Mouse (Mus musculus) lung, postnatal 25 days (tissue): ENCODE data around the gene Creb3l2.

Source experiments
- DNase-seq: peaks from one replicate; pipeline ENCODE4 v3.0.0; 2022; ENCODE audit warnings: low spot score

The Creb3l2 gene

GRCm38 (mm10) chr6:37325906-37326602 lies 115.9 kb downstream of the Creb3l2 start:
- DNase-seq = no peak

GRCm38 (mm10) chr6:37325076-37325475 lies 116.9 kb downstream of the Creb3l2 start:
- DNase-seq = no peak

- no peak for DNase-seq
These were observed 119.3 kb downstream of the Creb3l2 start for GRCm38 (mm10) chr6:37322641-37323040.

- no peak for DNase-seq
These were observed 119.9 kb downstream of the Creb3l2 start for GRCm38 (mm10) chr6:37322088-37322487.

GRCm38 (mm10) chr6:37317904-37318303 lies 124.0 kb downstream of the Creb3l2 start:
- DNase-seq = no peak

GRCm38 (mm10) chr6:37315440-37315839 lies 126.5 kb downstream of the Creb3l2 start:
- DNase-seq = no peak

GRCm38 (mm10) chr6:37310601-37311000 lies 131.3 kb downstream of the Creb3l2 start:
- no peak for DNase-seq

- no peak for DNase-seq
These were observed 135.3 kb downstream of the Creb3l2 start for GRCm38 (mm10) chr6:37306616-37307015.

- DNase-seq = no peak
These were observed 141.5 kb downstream of the Creb3l2 start for GRCm38 (mm10) chr6:37300492-37300891.

- DNase-seq = no peak
These were observed 142.2 kb downstream of the Creb3l2 start, which contains the start of gene Dgki for GRCm38 (mm10) chr6:37299562-37300390. Dgki (minus strand) TSS chr6:37300184.

- DNase-seq = no peak
These were observed 143.0 kb downstream of the Creb3l2 start for GRCm38 (mm10) chr6:37298982-37299381.

- no peak for DNase-seq
These were observed 144.0 kb downstream of the Creb3l2 start for GRCm38 (mm10) chr6:37297744-37298482.

GRCm38 (mm10) chr6:37292068-37292467 lies 149.9 kb downstream of the Creb3l2 start:
- DNase-seq = no peak

- DNase-seq = no peak
These were observed 150.8 kb downstream of the Creb3l2 start for GRCm38 (mm10) chr6:37291171-37291570.

- DNase-seq = no peak
These were observed 151.3 kb downstream of the Creb3l2 start for GRCm38 (mm10) chr6:37290691-37291090.

GRCm38 (mm10) chr6:37286134-37286533 lies 155.8 kb downstream of the Creb3l2 start:
- DNase-seq = no peak

- DNase-seq = no peak
These were observed 157.1 kb downstream of the Creb3l2 start for GRCm38 (mm10) chr6:37284879-37285278.

- DNase-seq = no peak
These were observed 158.6 kb downstream of the Creb3l2 start for GRCm38 (mm10) chr6:37283336-37283735.

- DNase-seq = no peak
These were observed 159.3 kb downstream of the Creb3l2 start for GRCm38 (mm10) chr6:37282659-37283058.
